Mouse (Mus musculus) splenic B cell, adult 2 months (primary cell): ENCODE measurements around the gene Tgm2.

Source experiments
- DNase-seq: peaks from one replicate; pipeline ENCODE4 v3.0.0-alpha.2; 2011; ENCODE audit warnings: low read depth, low spot score
- H3K27me3 ChIP-seq: 2 replicates; pipeline ENCODE4 v1.6.1; 2012; ENCODE audit warnings: mild to moderate bottlenecking, low read length, moderate library complexity, mixed read lengths; ENCODE audit not compliant: control insufficient read depth, poor library complexity, insufficient read depth, severe bottlenecking
- H3K36me3 ChIP-seq: 2 replicates; pipeline ENCODE4 v1.6.1; 2012; ENCODE audit warnings: mild to moderate bottlenecking, low read length, moderate library complexity, mixed read lengths; ENCODE audit not compliant: control insufficient read depth, poor library complexity, insufficient read depth, severe bottlenecking

Gene Tgm2

DNA sequence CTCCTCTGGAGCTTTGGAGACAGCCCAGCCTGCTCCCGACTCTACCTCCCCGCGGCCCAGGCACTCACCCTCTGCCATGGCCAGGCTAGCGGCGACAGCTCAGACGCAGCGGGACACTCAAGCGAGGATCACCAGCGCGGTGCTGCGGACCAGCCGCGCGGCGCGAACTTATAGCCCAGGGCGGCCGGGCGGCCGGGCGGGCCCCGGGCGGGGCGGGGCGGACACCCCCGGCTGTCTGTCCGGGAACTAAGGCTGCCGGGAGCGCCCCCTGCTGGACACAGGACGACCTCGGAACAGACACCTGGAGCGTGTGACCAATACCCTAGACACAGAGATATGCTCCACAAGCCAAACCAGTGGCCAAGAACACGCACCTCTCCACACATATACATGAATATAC, at the start of gene Tgm2:
Gene Tgm2 (minus strand): TSS at position 214 of the 400 bp plus-strand sequence.
- Histone ChIP-seq H3K36me3 (no peaks in the 10 kb centered on the region), H3K27me3 (no peaks in the 10 kb centered on the region)
- DNase-seq: peak; percentile 89

DNA sequence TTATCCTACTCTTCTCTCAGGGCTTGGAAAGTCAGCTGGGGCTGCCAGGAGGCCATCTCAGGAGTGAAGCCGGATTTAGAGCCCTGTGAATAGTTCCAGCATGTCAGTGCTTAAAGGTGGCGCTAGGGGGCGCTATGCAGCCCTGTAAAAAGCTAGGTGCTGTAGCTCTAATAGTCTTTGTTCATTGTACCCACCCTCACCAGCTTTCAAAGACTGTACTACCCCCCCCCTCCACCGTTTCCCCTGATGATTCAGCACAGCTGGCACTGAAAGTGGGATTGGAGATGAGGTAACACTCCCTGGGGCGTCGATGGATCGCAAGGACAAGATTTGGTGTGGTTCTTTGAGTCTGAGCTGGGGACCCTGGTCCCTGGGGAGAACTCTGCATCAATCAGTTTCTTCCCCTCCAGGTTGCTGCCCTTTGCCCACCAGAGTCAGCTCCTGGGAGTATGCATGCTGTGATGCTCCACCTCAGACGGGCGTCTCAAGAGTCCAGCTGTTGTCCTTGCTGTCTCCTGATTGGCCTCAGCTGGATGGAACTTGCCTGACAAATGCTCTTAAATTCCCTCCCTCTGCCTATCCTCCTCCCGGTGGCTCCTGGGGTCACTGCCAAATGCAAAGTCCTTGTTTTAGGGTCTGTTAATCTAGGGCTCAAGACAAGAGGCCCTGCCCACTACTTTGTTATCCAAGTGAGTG, 48.9 kb upstream of the Tgm2 start:
- DNase-seq: peak; percentile 70
- Histone ChIP-seq H3K36me3 (no peaks in the 10 kb centered on the region), H3K27me3 (no peaks in the 10 kb centered on the region; the same call in 1 of the 2 replicates)

DNA sequence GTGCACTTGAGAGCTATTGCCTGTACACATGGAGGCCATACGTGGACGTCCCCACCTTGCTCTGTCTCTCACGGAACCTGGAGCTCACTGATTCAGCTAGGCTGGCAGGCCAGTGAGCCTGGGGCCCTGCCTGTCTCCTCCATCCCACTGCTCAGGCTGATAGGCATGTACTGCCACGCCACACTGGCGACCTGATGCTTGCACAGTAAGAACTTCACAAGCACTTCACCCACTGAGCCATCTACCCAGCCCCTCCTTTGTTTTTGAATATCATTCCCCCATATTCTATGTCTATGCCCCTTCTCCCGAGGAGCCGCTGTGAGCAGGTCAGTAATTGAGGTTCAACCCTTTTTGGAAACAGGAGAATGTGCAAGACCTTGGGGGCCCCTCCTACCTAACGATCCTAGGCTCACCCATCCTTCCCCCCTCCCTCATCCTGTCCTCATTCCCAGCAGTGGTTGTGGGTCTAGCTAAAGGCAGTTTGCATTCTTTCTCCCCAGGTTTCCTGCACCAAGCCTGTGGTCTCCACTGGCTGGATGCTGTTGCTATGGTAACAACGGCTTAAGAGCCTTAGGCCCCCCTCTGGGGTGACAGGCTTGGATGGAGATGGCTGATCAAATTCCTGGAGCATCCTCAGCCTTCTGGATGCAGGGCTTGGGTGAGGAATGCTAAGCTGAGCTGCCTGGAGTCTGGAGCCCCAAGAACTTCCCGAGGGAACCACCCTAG, 47.5 kb upstream of the Tgm2 start:
- no peaks in the 10 kb centered on the region; the same call in 1 of the 2 replicates for H3K27me3 ChIP-seq
- H3K36me3 ChIP-seq: no peaks in the 10 kb centered on the region
- no peak for DNase-seq

DNA sequence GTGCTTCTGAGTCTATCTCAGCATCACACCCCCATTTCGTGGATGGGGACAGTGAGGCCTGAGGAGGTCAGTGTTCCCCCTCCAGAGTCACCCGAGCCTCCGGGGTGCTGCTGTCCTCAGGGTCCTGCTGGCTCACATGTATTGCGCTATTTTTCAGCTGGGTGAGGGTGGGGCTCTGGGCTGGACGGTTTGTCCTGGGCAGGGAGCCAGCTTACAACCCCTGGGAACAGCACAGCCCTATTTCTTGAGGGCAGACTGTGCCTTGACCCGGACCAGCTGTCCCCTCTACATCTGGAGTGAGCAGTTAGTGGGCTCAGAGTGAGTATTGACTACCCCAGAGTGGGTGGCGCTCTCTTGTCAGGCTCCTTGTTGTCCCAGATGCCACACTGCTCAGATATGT, 44.9 kb upstream of the Tgm2 start:
- DNase-seq: no peak
- no peaks in the 10 kb centered on the region for H3K36me3 ChIP-seq
- H3K27me3 ChIP-seq: no peaks in the 10 kb centered on the region; the same call in 1 of the 2 replicates

DNA sequence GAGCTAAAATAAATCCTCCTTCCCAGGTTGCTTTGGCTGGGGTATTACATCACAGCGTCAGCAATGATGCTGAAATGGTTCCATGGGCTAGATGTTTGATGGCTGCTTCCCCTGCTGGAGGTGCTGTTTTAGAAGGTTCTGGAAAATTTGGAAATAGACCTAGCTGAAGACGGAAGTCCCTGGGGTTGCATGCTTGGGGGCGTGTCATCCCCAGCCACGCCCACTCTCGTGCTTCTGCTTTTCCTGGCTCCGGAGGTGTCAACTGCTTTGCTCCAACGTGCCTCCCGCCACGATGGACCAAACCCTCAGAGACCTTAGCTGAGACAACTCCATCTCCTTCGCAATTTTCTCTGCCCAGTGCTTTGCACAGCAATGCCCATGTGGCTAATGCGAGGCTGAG, 43.2 kb upstream of the Tgm2 start:
- no peak for DNase-seq
- H3K27me3 ChIP-seq: no peaks in the 10 kb centered on the region; the same call in 1 of the 2 replicates

DNA sequence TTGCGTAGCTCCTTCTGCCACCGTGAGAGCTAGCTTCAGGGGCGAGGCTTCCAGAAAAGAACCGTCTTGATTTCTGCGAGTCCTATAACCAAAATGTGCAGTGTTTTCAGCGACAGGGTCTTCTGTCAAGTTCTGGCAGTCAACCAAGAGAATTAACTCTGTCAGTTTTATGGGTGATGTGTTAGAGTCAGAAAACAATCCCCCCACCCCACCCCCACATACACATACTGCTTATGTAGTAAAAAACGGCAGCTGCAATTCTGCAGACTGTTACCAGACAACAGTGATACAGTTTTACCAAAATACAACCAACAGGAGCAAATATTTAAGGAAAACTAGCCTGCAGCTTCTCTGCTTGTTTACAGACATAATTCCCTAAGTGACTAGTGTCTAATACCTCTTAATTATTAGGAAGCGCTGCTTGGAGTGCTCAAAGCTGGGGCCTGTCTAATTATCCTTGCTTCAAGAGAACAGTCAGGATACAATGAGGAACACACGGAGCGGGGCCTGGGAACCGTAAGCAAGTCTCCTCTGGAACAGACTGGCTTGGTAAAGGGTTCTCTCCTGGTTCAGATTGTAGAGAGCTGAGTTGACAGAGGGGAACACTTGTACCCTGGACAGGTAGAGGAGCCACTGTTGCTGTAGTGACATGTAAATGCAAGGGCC, 40.1 kb upstream of the Tgm2 start:
- H3K27me3 ChIP-seq: no peaks in the 10 kb centered on the region
- no peaks in the 10 kb centered on the region for H3K36me3 ChIP-seq
- no peak for DNase-seq

More for the DNA sequence above, 43.2 kb upstream of the Tgm2 start:
- no peaks in the 10 kb centered on the region for H3K36me3 ChIP-seq

DNA sequence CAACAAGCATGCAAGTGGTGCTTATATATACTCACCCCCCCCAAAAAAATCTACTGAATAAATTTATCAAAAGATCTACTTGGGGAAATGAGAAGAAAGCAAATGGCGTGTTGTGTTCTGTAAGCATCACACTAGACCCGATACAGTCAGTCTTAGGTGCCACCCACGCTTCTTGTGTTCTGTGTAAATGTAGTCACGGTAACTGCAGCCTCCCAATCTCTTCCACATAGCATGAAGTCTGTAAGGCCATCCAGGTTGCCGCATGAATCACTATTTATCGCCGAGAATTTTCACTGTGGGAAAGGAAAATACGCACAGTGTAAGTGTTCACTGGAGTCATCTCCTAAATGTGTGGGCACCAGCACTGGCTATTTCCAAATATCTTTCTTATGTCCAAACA, 37.0 kb upstream of the Tgm2 start:
- DNase-seq: no peak
- no peaks in the 10 kb centered on the region for H3K27me3 ChIP-seq
- no peaks in the 10 kb centered on the region for H3K36me3 ChIP-seq

DNA sequence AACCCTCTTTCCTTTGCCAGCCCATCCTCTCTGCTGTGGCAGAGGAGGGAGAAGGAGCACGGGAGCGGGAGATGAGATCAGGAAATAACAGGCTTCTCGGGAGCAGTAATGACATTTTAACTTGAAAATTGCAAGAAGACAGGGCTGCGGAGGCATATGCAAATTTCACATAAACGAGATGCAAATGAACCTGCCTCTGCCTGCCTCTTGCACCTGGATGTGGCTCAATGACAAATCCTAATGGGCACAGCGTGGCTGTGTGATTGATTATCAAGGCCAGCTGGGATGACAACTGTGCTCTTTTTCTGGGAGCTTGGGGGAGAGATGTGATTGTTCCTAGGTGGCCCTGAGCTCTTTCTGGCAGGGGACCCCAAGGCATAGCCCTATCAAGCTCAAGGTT, 35.7 kb upstream of the Tgm2 start:
- Histone ChIP-seq H3K27me3 (no peaks in the 10 kb centered on the region), H3K36me3 (no peaks in the 10 kb centered on the region)

DNA sequence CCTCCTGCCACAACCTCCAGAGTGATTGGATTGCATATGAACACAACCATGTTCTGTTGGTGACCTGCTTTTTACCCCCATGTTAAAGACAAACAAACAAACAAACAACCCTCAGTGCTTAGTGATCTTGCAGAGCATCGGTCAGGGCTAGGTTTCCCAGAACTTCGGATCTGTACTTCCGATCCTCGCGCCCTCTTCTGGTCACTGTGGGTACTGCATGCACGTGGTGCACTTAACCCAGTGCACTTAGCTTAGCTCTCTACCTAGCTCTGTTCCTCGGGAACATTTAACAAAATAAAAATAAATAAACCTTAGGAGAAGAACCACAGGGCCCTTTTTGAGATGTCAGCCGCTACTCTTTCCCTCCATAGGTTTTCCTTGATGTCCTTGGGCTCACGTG, 34.6 kb upstream of the Tgm2 start:
- Histone ChIP-seq H3K27me3 (no peaks in the 10 kb centered on the region), H3K36me3 (no peaks in the 10 kb centered on the region)
- peak; percentile 66 for DNase-seq

More for the DNA sequence above, 35.7 kb upstream of the Tgm2 start:
- DNase-seq: no peak

DNA sequence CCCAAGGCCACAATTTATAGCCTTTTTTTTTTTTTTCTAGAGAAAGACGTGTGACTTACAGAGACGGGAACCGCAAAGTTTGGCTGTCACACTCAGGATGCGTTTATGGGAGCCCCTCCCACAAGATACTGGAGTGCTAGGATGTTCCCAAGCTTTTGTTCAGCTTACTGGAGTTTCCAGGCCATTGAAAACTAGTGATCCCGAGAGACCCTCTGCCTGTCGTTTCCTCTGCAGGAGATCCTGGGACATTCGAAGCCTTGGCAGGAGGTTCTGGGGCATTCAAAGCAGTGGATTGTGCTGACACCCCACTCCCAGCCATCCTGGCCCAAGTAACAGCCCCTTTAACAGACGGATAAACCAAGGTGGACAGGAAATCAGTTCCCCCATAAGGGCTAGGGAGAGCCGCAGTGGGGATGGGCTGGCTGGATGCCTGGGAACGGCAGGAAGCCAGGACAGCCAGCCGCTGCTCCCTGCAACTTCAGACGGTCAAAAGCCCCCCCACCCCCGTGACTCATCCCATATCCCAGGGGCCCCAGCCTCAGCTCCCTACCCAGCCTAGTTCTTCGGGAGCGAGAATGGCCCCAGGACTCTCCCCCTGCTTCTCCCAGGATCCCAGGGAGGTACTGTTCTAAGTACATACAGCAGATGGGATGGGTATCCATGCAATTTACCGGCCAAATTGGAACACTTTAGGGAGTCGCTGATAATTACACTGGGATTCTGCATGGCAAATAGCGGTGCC, 33.3 kb upstream of the Tgm2 start:
- Histone ChIP-seq H3K36me3 (no peaks in the 10 kb centered on the region), H3K27me3 (no peaks in the 10 kb centered on the region)
- DNase-seq: no peak

DNA sequence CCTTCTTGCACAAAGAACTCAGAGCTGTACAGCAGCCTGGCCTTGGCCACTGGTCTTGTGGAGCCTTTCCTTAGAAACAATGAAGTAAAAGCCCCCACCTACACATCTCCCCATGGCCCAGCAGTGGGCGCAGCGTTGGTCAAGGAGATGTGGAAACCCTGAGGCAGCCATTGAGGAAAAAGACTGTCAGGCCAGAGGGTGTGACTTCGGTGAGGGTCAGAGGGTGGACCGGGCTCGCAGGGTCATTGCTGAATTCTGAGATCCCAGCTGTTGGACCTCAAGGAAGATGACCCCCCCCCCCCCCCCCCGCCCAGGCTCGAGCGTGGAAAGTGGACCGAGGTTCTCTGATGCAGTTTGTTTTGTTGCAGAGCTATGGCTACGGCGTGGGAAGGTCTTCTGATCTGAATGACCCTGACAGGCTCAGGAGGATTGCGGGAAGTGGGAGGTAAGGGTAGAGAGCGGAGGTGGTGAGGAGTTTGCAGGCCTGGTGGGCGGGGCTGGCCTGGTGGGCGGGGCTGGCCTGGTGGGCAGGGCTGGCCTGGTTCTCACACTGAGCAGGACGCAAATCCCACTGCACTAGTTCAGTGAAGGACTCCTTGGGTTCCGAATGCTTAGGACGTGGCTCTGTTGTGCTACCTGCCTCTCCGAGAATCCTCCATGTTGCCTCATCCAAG, 32.6 kb upstream of the Tgm2 start:
- peak; percentile 67 for DNase-seq
- Histone ChIP-seq H3K36me3 (no peaks in the 10 kb centered on the region), H3K27me3 (no peaks in the 10 kb centered on the region)

DNA sequence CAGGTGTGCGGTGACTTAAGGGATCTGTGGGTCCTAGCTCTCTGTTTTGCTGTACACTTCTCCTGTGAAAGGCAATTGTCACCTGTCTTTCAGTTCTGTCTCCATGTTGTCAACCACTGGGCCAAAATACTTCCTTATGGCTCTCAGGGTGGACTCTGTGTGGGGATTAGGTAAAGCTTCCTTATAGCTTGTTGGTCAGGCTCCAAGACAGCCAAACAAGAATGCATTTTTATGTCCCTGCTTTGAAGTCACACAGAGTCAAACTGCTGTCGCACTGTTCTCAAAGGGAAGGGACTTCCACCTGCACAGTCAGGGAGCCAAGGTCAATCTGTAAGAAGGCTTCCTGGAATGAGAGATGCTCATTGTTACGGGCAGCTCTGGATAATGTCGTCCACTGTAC, 31.9 kb upstream of the Tgm2 start:
- no peaks in the 10 kb centered on the region for H3K36me3 ChIP-seq

DNA sequence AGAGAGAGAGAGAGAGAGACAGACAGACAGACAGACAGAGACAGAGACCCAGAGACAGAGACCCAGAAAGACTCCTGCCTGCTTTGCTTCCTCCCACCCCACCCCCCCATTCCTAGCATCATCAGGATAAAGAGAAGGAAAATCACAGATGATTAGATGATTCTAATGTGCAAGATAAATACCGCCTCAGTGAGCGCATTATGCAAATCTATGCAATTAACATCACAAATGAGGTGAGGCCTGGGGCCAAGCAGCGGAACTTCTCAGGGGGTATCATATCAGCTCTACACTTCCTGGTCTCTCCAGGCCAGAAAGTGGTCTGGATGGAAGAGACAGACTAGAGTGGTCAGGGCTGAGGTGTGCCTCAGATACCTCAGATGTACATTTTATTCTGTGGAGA, 31.3 kb upstream of the Tgm2 start:
- H3K27me3 ChIP-seq: no peaks in the 10 kb centered on the region
- no peak for DNase-seq
- no peaks in the 10 kb centered on the region for H3K36me3 ChIP-seq

More for the DNA sequence above, 31.9 kb upstream of the Tgm2 start:
- no peak for DNase-seq
- H3K27me3 ChIP-seq: no peaks in the 10 kb centered on the region

DNA sequence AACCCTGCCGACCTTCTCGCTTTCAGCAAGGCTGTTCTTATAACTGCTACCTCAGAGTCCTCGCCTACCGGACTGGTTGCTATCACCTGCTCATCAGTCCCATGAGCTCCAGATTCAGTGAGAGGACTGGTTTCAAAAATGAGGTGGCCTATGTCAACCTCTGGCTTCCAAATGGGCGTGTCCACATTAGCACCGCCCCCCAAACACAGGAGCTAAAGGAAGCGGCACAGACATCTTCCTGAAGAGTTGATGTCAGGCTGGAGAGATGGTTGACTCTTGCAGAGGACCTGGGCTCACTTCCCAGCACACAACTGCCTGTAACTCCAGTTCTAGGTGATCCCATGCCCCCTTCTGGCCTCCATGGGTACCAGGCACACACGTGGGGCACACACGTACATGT, 30.5 kb upstream of the Tgm2 start:
- no peaks in the 10 kb centered on the region for H3K36me3 ChIP-seq
- no peak for DNase-seq
- H3K27me3 ChIP-seq: no peaks in the 10 kb centered on the region
